Mouse (Mus musculus) midbrain, embryonic 13.5 days (tissue): Measurements from ENCODE around the gene Lpin1. TPM values are rescaled to one million over a fixed set of nuclear protein-coding genes. Genes with fewer than 3 reads are reported as not detected.

Experiments used
- ATAC-seq: fragments of 200-750 bp; cut with Nextera tagmentation; 2 replicates; pipeline ENCODE4 v1.8.0; 2017; ENCODE audit warnings: mild to moderate bottlenecking, moderate TSS enrichment, moderate library complexity
- H3K27ac ChIP-seq: fragments of 300-500 bp; sonication (generic); 2 replicates; pipeline ENCODE4 v1.5.1; 2015; ENCODE audit warnings: inconsistent platforms, mild to moderate bottlenecking, moderate library complexity
- H3K27me3 ChIP-seq: fragments of 300-500 bp; sonication (generic); 2 replicates; pipeline ENCODE4 v1.6.1; 2015; ENCODE audit warnings: mild to moderate bottlenecking, inconsistent platforms
- H3K36me3 ChIP-seq: fragments of 300-500 bp; sonication (generic); 2 replicates; pipeline ENCODE4 v1.6.1; 2015; ENCODE audit warnings: mild to moderate bottlenecking, inconsistent platforms
- H3K4me1 ChIP-seq: fragments of 300-500 bp; sonication (generic); replicated peaks from 2 replicates; pipeline ENCODE4 v1.6.1; 2015; ENCODE audit warnings: inconsistent platforms
- H3K4me2 ChIP-seq: fragments of 300-500 bp; sonication (generic); replicated peaks from 2 replicates; pipeline ENCODE4 v1.6.1; 2015; ENCODE audit warnings: moderate library complexity, mild to moderate bottlenecking, inconsistent platforms
- H3K4me3 ChIP-seq: fragments of 300-500 bp; sonication (generic); replicated peaks from 2 replicates; pipeline ENCODE4 v1.5.1; 2015; ENCODE audit warnings: mild to moderate bottlenecking, inconsistent platforms
- H3K9ac ChIP-seq: fragments of 300-500 bp; sonication (generic); replicated peaks from 2 replicates; pipeline ENCODE4 v1.6.1; 2015; ENCODE audit warnings: mild to moderate bottlenecking, inconsistent platforms
- H3K9me3 ChIP-seq: fragments of 300-500 bp; sonication (generic); 2 replicates; pipeline ENCODE4 v1.6.1; 2016; ENCODE audit warnings: mild to moderate bottlenecking, inconsistent platforms
- WGBS: fragments of 180-500 bp; shearing (Covaris S2); methylation state at CpG from one replicate; pipeline ENCODE4 v1.1.7; 2015; 5-methylcytosine and 5-hydroxymethylcytosine counted together
- polyA plus RNA-seq: library from polyadenylated mRNA; unstranded; fragments of >200 nt; fragmentation: Nextera tagmentation; extraction: Ambion mirVana; gene quantifications from 2 replicates; pipeline ENCODE4 v1.2.1, GENCODE M21; 2015

Lpin1 gene
- polyA plus RNA-seq: 22.0 and 22.8 TPM in 2 replicates

- Histone ChIP-seq H3K9ac (no peak within 1 kb of the TSS), H3K27me3 (no peaks in the 10 kb centered on the region), H3K27ac (no peak within 1 kb of the TSS), H3K9me3 (no peaks in the 10 kb centered on the region), H3K36me3 (no peaks in the 10 kb centered on the region), H3K4me3 (no peak within 1 kb of the TSS), H3K4me2 (no peak within 1 kb of the TSS), H3K4me1 (no peaks in the 10 kb centered on the region)
- ATAC-seq: no peak
- WGBS: 86% methylated on average over 2 of the region's 2 CpGs
These were observed at the start of gene Lpin1 for GRCm38 (mm10) chr12:16610936-16611335. Lpin1 (minus strand) TSS chr12:16610966.

GRCm38 (mm10) chr12:16656906-16657875 is 46.4 kb upstream of the Lpin1 start:
- no peak for ATAC-seq
- 79% methylated on average over 5 of the region's 5 CpGs for WGBS

DNA sequence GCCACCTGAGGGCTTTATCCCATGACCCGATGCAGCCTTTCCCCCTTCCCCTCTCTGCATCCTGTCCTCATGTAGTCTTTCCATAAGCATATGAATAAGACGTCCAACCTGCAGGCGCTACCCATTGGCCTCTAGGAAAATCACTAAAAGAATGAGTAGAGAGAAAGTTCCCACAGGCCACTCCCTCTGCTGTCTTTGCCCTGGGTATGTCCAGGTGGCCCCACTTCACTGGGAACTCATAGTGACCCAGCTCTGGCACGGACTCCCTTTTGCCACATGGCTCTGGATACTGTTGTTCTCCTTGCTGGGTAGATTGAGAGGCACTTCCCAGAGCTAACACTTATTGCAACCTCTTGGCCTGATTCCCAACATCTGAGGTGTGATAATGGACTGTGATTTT is 44.8 kb upstream of the Lpin1 start:
- H3K4me2 ChIP-seq: no peak overlapping the region
- H3K9me3 ChIP-seq: no peaks in the 10 kb centered on the region
- ATAC-seq: no peak
- peaks cover 45% of the 10 kb centered on the region for H3K27me3 ChIP-seq
- H3K4me1 ChIP-seq: peaks cover 8% of the 10 kb centered on the region
- no peak overlapping the region for H3K4me3 ChIP-seq
- 82% methylated on average over 4 of the region's 4 CpGs for WGBS
- H3K27ac ChIP-seq: no peak overlapping the region
- H3K36me3 ChIP-seq: no peaks in the 10 kb centered on the region
- H3K9ac ChIP-seq: no peak overlapping the region

More at GRCm38 (mm10) chr12:16656906-16657875, 46.4 kb upstream of the Lpin1 start:
- no peaks in the 10 kb centered on the region for H3K9me3 ChIP-seq
- H3K27ac ChIP-seq: no peak overlapping the region
- no peak overlapping the region for H3K4me2 ChIP-seq
- peaks cover 8% of the 10 kb centered on the region for H3K4me1 ChIP-seq
- H3K4me3 ChIP-seq: no peak overlapping the region
- no peak overlapping the region for H3K9ac ChIP-seq
- peaks cover 39% of the 10 kb centered on the region for H3K27me3 ChIP-seq
- H3K36me3 ChIP-seq: no peaks in the 10 kb centered on the region

- ATAC-seq: peak; percentile 91
- H3K27me3 ChIP-seq: peaks cover 45% of the 10 kb centered on the region
- peak within 1 kb of the TSS; percentile 29; the same call in 1 of the 2 replicates for H3K9ac ChIP-seq
- no peak within 1 kb of the TSS for H3K27ac ChIP-seq
- H3K4me2 ChIP-seq: peak within 1 kb of the TSS; percentile 62
- peak within 1 kb of the TSS; percentile 34 for H3K4me3 ChIP-seq
- 7% methylated on average over 57 of the region's 58 CpGs for WGBS
- no peaks in the 10 kb centered on the region for H3K36me3 ChIP-seq
- no peaks in the 10 kb centered on the region for H3K9me3 ChIP-seq
- peaks cover 8% of the 10 kb centered on the region for H3K4me1 ChIP-seq
These were observed 42.7 kb upstream of the Lpin1 start, which contains the start of gene Ntsr2 for GRCm38 (mm10) chr12:16653332-16654093. Ntsr2 (plus strand) TSS chr12:16653382.

GRCm38 (mm10) chr12:16649819-16650218 is 39.1 kb upstream of the Lpin1 start:
- Histone ChIP-seq H3K4me1 (peaks cover 12% of the 10 kb centered on the region), H3K9ac (no peak overlapping the region), H3K4me3 (no peak overlapping the region), H3K27ac (no peak overlapping the region), H3K27me3 (peaks cover 32% of the 10 kb centered on the region), H3K9me3 (no peaks in the 10 kb centered on the region), H3K36me3 (no peaks in the 10 kb centered on the region), H3K4me2 (no peak overlapping the region)
- no peak for ATAC-seq
- WGBS: 89% methylated on average over 6 of the region's 6 CpGs

- Histone ChIP-seq H3K4me2 (no peak overlapping the region), H3K4me3 (no peak overlapping the region), H3K27ac (no peak overlapping the region), H3K9ac (no peak overlapping the region), H3K36me3 (no peaks in the 10 kb centered on the region), H3K4me1 (peaks cover 17% of the 10 kb centered on the region), H3K9me3 (no peaks in the 10 kb centered on the region), H3K27me3 (peaks cover 16% of the 10 kb centered on the region)
- WGBS: 90% methylated on average over 6 of the region's 6 CpGs
- no peak for ATAC-seq
These were observed 37.5 kb upstream of the Lpin1 start for GRCm38 (mm10) chr12:16648273-16648672.

GRCm38 (mm10) chr12:16646780-16647409 is 36.1 kb upstream of the Lpin1 start:
- Histone ChIP-seq H3K27ac (no peak overlapping the region), H3K9me3 (no peaks in the 10 kb centered on the region), H3K27me3 (peaks cover 3% of the 10 kb centered on the region), H3K36me3 (no peaks in the 10 kb centered on the region), H3K4me3 (no peak overlapping the region), H3K9ac (no peak overlapping the region), H3K4me1 (peaks cover 16% of the 10 kb centered on the region), H3K4me2 (no peak overlapping the region)
- WGBS: 46% methylated on average over 9 of the region's 9 CpGs
- no peak for ATAC-seq

DNA sequence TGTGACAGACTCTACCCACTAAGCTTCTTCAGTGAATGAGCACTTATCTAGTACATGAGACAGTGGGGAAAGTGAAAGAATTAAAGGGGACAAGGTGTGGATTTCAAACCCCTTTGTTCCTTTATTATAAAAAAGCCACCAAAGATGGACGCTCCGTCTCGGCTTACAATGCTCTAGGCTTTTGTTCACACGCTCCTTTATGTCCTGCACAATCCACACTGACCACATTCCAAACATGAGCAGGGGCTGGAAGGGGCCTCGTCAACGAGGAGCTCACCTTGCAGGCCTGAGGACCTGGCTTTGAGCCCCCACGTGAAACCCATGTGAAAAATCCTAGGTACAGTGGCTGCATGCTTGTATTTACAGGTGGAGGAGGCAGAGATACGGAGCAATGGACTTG is 33.9 kb upstream of the Lpin1 start:
- 36% methylated on average over 8 of the region's 8 CpGs for WGBS
- H3K4me1 ChIP-seq: peaks cover 16% of the 10 kb centered on the region
- no peak overlapping the region for H3K9ac ChIP-seq
- no peak overlapping the region for H3K27ac ChIP-seq
- H3K36me3 ChIP-seq: no peaks in the 10 kb centered on the region
- H3K9me3 ChIP-seq: no peaks in the 10 kb centered on the region
- H3K4me2 ChIP-seq: no peak overlapping the region
- ATAC-seq: 0 out of 2 replicates have a peak, but pooled peaks have one; percentile 10
- H3K4me3 ChIP-seq: no peak overlapping the region
- H3K27me3 ChIP-seq: no peaks in the 10 kb centered on the region

DNA sequence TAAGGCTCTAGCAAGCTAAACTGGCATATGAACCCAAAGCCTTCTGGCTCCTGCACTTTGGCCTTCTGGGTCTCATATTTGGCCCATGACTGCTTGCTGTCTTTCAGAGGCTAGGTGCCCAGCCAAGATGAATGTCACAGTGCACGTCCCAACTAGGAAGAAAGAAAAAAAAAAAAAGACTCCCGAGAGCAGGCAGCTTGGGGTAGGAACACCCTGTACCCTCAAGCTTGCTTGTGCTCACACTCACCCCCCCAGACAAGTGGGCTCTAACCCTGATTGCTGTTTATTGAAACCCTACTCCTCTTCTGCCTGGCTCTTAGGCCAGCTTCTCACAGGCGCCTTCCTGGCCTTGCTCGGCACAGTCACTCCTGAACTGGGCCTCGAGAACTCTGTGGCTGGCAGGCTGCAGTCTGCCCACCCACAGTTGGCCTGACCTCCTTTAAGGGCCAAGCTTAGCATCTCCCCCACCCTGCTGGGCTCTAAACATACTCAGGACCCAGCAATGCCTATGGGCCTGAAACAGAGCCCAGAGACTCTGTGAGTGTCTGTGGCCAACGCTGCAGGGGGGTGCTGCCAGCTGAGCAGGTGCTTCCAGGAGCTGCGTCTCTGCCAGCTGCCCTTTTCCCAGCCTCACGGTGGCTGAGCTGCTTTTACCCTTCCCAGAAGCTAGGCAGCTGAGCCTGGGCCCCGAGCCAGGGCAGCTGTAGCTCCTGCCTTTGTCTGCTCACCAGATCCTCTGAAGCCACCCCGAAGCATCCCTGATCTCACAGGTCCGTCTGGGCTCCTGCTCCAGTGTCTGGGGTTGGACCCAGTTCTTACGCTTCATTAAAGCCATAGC is 33.0 kb upstream of the Lpin1 start:
- WGBS: 32% methylated on average over 12 of the region's 12 CpGs
- Histone ChIP-seq H3K9me3 (no peaks in the 10 kb centered on the region), H3K9ac (no peak overlapping the region)

GRCm38 (mm10) chr12:16642000-16642399 is 31.2 kb upstream of the Lpin1 start:
- ATAC-seq: no peak
- Histone ChIP-seq H3K9me3 (no peaks in the 10 kb centered on the region), H3K4me3 (no peak overlapping the region), H3K4me1 (peaks cover 16% of the 10 kb centered on the region), H3K9ac (no peak overlapping the region), H3K4me2 (no peak overlapping the region), H3K36me3 (no peaks in the 10 kb centered on the region), H3K27ac (no peak overlapping the region), H3K27me3 (no peaks in the 10 kb centered on the region)
- 63% methylated on average over 5 of the region's 5 CpGs for WGBS

More for the DNA sequence above, 33.0 kb upstream of the Lpin1 start:
- Histone ChIP-seq H3K4me3 (no peak overlapping the region), H3K4me2 (no peak overlapping the region), H3K27ac (peak overlapping the region; percentile 74), H3K4me1 (peaks cover 16% of the 10 kb centered on the region), H3K27me3 (no peaks in the 10 kb centered on the region), H3K36me3 (no peaks in the 10 kb centered on the region)
- peak; percentile 89 for ATAC-seq

GRCm38 (mm10) chr12:16640075-16640474 is 29.3 kb upstream of the Lpin1 start:
- Histone ChIP-seq H3K4me1 (peaks cover 12% of the 10 kb centered on the region), H3K4me2 (no peak overlapping the region), H3K9me3 (no peaks in the 10 kb centered on the region), H3K4me3 (no peak overlapping the region), H3K36me3 (no peaks in the 10 kb centered on the region), H3K9ac (no peak overlapping the region), H3K27me3 (no peaks in the 10 kb centered on the region), H3K27ac (no peak overlapping the region)
- ATAC-seq: no peak
- 90% methylated on average over 6 of the region's 6 CpGs for WGBS
